Mouse (Mus musculus) heart, adult 8-10 months (tissue): Measurements from ENCODE around the gene Dicer1. TPM values are rescaled to one million over a fixed set of nuclear protein-coding genes. Genes with fewer than 3 reads are reported as not detected.

Experiments used
- DNase-seq: peaks from one replicate; pipeline ENCODE4 v3.0.0; 2022; ENCODE audit warnings: low spot score
- total RNA-seq, 4 experiments: library from RNA; stranded (reverse); gene quantifications; 2 replicates each; pipeline ENCODE4 v1.2.4; 2022

Gene Dicer1
- total RNA-seq, 4 experiments from 2014 or later, result 21.4 to 24.6 (median 22.5) TPM

DNA sequence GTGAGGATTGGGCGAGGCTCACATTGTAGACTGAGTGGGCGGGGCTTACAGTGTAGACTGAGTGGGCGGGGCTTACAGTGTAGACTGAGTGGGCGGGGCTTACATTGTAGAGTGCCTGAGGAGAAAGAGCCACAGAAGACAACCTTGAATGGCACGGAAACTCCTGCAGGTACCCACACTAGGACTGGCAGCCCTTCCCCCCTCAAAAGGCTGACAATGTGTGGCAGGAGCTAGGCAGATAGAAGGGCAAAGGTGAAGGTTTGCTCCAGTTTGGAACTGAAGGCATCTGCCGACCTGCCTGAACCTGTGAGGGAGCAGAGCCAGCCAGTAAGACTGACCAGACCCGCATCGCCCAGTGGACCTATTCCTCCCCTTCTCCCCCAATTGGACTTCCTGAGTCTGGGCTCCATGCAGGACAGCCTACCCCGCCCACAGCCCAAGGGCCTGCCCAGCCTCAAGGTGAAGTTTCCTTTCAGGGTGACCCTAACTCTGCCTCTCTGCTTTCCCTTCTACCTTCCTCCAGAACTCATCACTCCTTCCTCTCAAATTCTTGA, 74.3 kb downstream of the Dicer1 start:
- no peak for DNase-seq

DNA sequence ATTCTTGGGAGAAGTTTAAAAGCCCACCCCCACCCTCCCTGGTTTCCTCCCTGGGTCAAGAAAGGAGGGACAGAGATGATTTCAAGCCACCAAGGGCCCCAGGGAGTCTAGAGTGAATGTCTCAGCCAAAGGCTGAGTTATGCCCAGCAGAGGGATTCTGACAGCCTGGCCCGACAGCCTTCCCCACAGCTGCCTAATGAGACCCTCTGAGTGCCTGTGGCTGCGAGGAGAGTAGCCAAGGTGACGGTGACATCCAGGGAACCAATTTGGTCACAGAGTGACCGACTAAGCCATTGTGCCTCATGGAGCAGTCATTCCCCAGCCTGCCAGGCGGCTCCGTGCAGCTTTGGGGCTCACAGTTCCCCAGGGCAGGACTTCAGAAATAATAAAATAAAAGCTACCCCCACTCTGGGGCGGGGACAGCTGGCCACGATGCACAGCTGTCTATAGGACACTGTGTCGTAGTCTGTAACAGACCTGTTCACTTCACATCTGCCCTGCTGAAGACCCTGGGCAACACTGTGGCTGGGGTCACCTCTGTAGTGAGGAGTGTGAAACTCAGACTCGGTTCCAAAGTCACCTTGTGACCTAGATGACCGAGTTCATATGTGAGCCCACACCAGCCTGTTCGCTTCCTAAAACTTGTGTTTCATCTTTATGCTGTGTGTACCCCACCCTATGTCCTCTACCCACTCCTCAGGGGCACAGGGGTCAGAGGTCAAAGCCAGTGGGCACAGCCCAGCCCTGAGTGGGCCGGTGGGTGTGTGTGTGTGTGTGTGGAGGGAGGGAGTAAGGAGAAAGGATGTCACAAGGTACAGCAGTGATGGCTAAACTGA, 75.0 kb downstream of the Dicer1 start:
- no peak for DNase-seq

DNA sequence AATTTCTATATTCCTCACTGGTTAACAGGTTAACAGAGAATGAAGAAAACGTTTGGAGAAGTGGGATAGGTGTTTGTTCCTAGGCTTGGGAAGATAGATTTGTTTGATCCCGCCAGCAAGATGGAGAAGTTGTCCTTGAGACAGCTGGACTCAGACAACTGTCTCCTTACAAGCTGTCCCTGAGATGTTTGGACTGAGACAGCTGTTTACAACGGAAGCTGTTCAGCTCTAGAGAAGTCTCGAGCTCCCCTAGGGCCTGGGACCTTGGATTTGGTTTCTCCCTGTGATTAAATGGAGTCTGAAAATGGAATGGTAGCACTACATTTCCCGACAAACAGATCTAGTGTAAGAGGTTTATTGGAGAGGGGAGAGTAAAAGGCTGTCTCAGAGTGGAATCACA, 78.8 kb downstream of the Dicer1 start:
- DNase-seq, result peak; percentile 17

DNA sequence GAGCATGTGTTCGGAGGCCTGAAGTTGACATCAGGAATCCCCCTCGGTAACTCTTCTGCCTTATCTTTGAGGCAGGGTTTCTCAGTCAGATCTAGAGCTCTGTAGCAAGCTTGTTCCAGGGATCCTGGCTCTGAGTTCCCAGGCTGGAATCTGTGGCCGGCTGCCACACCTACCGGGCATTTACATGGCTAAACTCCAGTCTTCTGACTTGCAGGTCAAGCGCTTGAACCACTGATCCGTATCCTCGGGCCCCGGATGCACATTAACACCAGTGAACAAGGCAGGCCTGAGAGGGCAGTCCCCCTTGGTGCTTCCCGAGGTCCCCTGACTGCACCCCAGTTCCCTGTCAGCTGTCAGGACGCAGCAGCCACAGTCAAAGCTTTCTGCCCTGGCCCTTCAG, 79.3 kb downstream of the Dicer1 start:
- DNase-seq, result no peak

DNA sequence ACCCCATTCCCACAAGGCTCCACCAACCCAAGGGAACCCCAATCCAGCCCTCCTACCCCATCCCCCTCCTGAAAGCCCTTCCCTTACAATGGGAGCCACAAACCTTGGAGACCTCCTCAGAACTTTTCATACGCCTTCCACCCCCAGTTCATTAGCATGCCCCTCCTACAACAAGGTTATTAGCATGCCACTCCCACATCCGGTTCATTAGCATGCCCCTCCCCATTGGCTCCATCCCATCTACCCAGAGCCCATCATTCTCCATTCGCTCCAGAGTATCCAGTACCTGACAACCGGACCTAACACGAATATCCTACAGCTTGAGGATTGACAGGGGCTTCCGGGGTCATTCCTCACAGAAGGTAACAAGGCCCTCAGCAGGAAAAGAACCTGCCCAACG, 83.9 kb downstream of the Dicer1 start:
- DNase-seq, result no peak

DNA sequence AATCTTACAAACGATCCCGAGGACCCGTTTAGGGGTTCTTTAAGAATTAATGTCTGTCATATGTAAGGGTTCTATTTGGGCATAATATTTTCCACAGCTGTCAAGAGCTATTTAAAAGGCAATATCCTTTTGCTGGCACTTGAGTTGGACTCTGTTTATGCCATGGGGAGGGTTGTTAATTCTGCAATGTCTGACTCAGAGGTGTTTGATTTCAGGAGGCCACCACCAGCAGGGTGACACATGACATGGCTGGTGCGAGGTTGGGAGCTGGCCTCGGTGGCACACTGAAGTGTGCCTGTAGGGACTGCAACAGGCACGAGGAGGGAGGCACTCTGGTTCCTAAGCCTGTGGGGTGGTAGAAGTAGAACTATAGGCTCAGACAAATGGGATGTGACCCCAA, 85.8 kb downstream of the Dicer1 start:
- DNase-seq, result no peak

DNA sequence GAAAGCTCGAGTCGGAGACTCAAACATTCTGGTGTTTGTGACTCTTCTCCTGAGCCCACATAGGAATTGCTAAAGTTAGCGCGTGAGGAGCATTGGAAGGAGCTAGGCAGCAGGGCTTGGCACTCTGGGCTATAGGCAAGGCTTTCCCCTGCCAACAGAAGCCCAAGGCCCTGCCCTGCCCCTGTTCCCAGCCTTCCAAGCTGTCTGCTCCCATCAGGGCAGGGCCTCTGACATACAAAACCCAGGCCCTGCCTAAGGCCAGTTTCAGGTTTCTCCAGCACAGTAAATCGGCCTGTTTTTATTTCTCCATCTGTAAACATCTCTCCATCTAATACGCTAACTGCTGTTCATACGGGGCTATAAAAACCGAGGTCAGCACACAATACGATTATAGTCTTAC, 86.2 kb downstream of the Dicer1 start:
- DNase-seq, result no peak

DNA sequence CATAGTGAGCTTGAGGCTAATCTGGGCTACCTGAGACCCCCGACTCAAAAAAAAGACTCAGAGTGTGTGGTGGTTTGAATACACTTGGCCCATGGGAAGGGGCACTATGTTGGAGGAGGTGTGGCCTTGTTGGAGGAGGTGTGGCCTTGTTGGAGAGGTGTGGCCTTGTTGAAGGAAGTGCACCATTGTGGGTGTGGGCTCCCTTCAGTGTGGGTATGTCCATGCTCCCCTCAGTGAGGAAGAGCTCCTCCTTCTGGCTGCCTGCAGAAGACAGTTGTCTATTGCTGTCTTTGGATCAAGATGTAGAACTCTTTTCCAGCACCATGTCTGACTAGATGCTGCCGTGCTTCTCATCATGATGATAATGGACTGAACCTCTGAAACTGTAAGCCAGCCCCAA, 95.6 kb downstream of the Dicer1 start:
- no peak for DNase-seq

DNA sequence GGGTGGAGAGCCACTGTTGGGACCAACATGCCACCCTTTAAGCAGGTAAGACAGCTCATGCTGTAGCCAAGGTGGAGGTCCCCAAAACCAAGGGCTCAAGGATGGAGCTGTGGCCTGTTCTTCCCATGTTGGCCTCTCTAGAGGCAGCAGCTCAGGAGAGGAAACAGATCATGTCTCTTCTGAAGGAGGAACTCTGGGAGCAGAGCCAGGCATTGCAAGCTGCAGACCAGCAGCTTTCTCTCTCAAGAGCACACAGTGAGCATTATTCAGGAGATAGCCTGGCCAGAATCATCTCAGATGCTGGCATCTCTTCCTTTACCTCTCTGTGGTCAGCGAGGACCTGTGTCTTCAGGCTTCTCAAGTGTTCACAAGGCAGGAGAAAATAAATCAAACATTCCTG, 96.7 kb downstream of the Dicer1 start:
- DNase-seq, result no peak

DNA sequence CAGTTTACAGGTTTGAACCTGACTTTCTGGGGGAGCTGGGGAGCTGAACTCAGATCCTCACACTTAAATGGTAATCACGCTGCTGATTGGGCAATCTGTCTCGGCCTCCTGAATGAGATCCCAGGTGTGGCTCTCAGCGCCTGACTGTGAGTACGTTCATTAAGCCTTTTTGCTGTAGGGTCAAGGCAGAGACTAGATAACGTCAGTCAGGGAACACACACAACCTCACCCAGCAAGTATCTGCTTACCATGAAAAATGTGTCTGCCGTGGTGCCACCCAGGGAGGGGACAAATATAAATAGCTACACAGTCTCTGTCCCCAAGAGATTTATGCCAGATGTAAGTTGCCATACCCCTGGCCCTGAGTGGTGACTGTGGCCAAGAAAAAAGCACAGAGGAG, 99.7 kb downstream of the Dicer1 start:
- DNase-seq, result no peak

DNA sequence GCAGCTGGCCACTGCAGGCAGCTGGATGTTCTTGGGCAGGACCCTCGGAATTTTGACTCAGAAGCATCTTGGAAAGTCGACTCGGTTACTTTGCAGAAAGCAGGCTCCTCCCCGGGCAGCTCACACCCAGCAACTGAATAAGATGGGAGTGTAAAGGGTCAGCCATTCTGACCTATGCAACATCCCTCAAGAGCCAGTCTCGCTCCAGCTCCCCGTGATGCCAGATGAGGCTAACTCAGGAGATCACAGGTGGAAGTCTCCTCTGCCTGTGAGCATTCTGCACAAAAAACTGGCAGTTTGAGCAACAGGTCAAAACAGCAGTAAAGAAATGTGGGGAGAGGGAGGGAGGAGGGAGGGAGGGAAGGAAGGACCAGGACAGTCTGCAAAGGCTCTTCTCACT, 100.5 kb downstream of the Dicer1 start:
- no peak for DNase-seq

DNA sequence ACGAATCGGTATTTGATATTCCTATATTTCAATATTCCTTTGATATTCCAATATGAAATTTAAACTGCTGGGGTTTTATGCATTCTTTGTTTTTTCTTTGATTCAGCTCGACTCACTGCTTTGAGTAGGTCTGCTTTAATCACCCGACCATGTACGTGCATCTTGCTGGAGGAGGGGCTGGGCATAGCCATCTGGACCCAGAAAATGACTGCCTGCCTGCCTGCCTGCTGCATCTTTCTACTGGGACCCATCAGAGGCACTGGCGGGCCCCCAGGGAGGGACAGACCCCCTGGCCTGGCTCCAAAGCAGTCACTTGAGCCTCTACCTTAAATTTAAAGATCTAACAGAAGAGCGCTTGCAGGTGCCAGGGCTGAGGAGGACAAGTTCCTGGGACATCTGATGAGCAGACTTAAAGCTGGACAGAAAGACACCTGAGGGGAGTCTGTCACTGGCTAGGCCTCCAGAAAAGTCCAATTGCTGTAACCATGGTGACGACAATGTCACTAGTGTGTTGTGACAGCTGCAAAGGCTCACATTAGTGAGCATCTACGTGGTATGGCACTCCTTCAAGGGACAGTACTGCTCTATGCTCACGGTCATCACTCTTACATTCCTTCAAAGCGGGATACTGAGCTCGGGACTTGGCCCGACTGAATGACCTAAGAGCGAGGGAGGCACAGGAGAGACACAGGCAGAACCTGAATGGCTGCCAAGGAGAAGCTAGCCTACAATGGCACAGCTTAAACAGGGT, 101.1 kb downstream of the Dicer1 start:
- no peak for DNase-seq

DNA sequence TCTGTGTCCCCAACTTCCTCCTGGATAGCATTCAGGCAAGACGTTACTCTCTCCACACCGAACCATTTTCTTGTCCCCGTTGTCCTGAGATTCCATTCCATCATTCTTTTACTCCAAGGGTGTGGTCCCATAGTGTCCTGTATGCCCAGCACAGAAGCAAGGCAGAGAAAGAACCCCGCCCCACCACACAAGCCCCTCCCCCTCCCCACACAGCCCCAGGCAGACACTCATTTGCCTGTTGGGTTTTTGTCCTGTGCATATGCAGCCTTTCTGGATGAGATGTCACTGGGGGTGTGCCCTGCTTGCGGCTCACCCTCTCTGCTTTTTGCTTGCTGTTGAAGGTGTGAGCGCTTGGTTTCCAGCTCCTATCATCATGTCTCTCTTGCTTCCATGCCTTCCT, 103.4 kb downstream of the Dicer1 start:
- no peak for DNase-seq

DNA sequence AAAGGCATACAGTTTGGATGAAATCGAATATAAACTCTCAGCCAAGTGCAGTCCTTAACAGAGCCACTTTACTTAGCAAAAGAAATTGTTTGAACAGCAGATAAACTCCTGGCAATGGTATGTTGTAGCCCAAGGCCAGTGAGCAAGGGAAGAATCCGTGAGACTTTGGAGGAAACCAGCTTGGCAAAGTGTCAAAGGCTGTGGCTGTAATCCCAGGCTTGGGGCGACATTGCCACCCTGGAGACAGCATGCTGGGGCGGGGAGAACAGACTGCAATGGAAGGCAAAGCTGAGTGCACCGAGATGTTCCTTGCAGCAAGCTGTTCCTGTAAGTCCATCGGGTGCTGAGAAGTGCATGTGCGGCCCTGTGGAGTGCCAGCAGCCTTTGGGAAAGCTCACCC, 109.4 kb downstream of the Dicer1 start:
- DNase-seq, result peak; percentile 10

DNA sequence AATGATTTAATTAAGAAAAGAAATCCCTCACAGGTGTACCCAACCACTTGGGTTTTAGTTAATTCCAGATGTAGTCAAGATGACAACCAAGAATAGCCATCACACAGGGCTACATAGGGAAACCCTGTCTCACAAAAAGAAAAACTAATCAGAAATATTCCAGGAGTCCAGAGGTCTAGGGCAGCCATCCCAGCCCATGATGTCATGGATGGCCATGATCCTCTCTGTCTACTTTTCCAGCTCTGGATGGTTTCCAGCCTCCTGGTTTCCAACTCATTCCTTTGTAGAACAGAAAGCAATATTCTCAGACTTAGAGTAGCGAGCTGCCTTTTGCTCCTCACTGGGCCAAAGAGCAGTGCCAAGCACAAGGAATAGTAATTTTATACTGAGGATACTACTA, 110.8 kb downstream of the Dicer1 start:
- DNase-seq, result peak; percentile 65

DNA sequence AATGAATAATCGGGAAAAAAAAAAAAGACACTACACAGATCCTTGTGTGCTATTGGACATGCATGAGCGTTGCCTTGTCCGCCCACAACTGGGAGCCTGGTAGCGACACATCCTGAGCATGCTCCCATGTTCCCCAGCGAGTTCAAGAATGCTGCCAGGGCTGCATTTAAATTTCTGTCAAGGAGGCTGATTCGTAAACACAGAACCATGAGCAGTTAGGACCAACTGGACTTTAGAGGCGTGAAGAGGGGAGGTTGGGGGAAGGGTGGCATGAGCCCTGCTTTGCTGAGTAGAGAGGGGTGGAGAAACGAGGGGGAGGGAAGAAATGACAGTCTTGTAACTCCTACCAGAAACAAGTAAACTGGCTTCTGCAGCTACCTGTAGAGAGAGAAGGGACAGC, 113.6 kb downstream of the Dicer1 start:
- no peak for DNase-seq

Other genes starting within 250 kb of the Dicer1 start
- 1 to 10 TPM; 1.8 to 2.4 (median 2.1) TPM for gene Clmn, start 113.1 kb upstream of the Dicer1 start, total RNA-seq